Mouse (Mus musculus) spleen, adult 12 weeks (tissue): ENCODE measurements around the gene Pcbp3.
"Not testable (repeated sequence)": the region's sequence is repeated elsewhere in the genome, so short reads cannot be mapped to it uniquely, and the experiment has no call there.

ENCODE experiments used
- DNase-seq: peaks from one replicate; pipeline ENCODE4 v3.0.0; 2022; ENCODE audit warnings: low spot score

Pcbp3 gene

DNA sequence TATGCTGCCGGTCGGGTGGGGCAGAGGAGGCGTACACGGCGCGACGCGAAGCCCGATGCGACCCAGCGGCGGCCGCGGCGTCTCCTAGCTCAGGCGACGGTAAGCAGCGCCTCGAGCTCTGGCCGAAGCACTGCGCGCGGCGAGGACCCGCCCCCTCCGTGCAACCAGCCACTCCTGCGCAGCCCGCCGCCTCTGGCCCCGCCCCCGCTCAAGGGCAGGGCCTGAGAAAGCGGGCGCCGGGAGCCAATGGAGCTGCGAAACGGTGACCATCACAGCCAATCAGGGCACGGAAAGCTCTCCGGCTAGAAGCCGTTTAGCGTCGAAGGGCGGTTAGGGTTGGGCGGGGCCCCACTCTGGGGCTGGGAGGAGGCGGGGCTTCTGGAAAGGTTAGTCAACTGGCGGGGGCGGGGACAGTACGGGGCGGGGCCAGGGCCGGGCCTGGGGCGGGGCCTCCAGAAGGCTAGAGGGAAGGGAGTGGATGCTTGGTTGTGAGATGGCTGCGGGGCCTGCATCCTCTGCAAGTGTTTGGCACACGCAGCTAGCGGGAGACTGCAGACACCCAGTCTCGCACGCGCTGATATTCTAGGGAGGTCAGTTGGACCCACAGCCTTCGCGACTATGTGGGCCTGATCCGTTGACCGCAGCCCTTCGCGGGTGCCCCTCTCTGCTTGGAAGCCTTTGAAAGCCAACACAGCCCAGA is at the start of gene Pcbp3:
Gene Pcbp3, minus strand, starts transcription at position 98 of the 700 bp plus-strand sequence.
- DNase-seq, result peak; percentile 86

DNA sequence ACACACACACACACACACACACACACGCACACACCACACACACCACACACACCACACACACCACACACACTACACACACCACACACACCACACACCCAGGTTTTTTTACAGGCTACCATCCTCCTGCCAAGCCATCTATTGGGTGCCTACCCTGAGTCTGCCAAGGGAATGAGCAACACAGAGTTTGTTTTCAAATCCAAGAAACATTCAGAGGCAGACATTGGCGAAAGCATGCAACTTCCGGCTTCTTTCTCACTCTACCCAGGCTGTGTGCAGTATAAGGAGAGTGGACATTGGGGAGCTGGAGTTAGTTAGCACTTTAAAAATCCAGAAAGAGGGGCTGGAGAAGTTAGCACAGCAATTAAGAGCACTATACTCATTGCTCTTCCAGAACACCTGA is 47.0 kb upstream of the Pcbp3 start:
- no peak for DNase-seq

DNA sequence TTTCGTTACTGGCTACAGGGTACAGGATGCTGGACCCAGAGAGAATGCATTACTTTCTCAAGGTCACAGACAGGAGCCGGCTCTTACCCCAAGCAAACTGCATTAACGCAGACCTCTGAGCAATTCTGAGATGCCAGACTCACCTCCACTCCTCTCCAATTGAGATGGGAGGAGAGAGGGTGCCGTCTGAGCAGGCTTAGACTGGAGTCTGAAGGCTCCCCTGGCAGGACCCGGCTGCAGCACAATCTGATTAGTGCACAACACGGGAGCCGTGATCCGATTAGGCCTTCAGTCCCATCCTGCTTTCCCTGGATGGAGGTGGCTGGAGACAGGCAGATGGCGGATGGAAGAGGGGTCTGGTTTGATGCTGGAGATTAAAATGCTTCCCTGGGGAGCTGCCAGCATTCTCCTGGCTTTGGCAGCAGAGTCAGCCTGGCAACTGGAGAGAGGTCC is 46.4 kb upstream of the Pcbp3 start:
- DNase-seq, result no peak

DNA sequence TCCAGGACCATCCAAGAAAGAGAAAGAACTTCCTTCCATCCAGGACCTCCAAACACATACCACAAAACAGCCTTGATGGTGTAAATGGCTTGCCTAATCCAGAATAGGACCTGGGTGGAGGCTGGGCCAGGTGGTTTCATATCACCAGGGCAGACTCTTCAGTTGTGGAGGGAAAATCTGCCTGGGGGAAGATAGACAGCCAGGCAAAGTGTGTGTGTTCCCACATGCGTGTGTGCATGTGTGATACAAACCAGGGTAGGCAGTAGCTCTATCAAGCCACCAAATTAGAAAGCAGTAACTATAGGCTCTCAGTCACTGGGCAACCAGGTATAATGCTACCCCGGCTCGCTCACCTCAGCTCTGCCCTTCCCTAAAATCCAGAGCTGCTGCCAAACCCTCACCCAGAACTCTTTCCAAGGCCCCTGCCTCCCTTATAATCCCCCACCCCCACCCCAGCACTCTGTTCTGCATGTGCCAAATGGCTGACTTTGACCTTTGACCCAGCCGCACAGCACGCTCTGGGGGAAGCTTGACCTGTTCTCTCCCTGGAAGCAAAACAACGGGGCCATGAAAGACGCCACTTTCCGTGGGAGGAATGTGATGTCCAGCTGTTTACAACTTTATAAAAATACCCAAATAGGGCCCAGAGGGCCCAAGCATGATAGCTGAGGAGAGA is 45.9 kb upstream of the Pcbp3 start:
- no peak for DNase-seq

DNA sequence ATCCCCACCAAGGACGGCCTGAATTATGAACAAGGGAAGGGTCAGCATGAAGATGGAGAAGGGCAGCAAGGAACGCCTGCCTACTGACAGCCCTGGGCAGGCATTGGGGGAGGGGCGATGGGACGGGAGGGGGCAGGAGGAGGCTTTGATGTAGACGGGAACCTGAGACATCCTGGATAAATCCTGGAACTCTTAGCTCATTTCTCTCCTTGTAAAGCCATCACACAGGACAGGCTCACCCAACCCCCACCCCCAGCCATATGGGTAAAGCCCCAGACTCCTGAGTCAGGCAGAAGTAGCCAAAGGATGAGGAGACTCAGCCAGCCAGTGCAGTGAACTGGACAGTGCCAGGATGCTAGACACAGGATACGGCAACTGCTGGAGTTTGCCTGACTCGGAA is 43.2 kb upstream of the Pcbp3 start:
- DNase-seq, result no peak

DNA sequence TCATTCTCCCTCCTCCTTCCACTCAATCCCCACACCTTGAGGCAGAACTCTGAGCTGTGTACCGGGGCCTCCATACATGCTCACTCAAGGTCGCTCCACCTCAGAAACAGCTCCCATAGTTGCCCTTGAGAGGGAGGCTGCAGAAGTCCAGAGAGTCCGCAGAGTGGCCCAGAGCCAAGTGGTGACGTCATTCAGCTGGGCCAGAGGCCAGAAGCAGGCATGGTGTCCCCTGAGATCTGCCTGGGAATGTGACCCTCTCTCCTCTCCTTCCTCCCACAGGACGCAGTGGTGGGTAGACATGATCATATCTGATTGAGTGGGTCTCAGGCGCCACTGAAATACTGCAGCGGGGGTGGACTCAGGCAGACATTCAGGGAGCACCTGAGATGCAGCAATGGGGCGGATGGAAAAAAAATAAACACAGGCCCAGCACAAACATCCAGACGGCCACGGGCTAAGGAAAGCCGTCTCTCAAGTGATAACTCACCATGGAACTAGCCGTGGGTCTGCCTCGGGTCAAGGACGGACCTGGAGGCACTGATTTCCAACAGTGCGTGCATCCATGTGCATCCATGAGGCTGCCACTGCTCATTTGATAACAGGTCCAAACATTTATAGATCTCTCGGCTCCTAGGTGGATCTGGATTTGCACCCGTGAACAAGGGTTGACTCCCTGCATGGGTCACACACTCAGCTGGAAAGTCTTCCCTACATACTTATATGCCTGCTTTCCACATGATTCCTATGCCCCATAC is 36.2 kb upstream of the Pcbp3 start:
- no peak for DNase-seq

DNA sequence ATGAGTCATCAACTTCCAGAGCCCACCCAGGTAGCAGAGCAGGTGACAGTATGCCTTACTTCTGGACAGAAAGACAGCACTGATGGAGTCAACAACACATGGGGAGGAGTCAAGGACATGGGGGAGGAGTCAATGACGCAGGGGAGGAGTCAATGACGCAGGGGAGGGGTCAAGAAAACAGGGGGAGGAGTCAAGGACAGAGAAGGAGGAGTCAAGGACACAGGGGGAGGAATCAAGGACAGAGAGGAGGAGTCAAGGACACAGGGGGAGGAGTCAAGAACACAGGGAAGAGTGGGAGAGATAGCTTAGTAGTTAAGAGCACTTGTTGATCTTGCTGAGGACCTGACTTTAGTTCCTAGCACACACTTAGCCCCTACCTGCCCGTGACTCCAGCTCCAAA is 30.8 kb upstream of the Pcbp3 start:
- DNase-seq, result no peak

DNA sequence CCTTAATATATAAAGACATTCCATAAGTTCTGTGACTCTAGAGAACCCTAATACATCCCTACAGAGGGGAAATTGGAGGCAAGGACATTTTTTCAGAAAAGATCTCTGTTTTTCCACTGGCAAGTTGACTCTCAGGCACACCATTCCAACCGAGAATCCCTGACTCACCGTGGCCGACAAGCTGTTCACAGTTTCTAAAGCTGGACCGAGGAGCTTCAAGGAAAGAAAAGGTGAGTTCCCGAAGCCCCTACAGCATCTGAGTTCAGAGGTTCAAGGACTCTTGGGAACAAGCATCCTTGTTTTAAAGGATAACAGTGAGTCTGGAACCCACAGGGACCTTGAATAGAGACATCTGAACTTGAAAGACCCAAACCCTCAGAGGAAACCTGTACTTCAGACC is 26.9 kb upstream of the Pcbp3 start:
- DNase-seq, result no peak

DNA sequence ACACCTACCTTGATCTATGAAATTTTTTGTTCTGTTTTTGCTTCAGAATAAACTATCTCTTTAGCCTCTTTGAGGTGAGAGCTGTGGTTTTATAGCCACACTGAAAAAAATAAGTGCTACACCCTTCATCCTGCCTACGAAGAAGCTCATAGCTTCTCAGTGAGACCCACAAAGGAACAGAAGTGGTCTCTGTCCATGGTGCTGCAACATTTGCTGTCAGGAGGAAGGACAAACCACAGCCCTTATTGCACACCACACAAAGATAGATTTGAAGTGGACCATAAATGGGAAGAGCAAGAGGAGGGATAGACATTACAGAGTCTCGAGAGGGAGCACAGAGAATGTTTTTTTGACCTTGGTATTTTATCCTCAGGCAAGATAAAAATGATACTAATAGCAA is 16.4 kb upstream of the Pcbp3 start:
- no peak for DNase-seq

DNA sequence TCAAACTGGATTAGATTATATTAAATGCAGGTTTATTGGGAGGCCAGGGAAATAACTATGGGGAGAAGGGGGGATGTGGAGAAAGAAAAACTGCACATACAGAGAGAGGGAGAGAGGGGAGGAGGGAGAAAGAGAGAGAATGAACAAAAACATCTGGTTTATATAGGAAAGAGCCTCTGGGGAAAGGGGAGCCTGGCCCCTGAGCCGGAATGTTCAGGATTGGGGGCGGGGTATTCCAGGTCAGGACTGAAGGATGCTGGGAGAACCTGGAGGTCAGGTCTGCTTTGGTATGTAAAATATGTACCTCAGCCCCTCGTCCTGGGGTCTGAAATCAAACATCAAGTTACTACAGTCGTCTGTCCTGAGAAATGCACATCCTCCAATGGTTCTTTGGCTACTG is 15.0 kb upstream of the Pcbp3 start:
- DNase-seq, result no peak

DNA sequence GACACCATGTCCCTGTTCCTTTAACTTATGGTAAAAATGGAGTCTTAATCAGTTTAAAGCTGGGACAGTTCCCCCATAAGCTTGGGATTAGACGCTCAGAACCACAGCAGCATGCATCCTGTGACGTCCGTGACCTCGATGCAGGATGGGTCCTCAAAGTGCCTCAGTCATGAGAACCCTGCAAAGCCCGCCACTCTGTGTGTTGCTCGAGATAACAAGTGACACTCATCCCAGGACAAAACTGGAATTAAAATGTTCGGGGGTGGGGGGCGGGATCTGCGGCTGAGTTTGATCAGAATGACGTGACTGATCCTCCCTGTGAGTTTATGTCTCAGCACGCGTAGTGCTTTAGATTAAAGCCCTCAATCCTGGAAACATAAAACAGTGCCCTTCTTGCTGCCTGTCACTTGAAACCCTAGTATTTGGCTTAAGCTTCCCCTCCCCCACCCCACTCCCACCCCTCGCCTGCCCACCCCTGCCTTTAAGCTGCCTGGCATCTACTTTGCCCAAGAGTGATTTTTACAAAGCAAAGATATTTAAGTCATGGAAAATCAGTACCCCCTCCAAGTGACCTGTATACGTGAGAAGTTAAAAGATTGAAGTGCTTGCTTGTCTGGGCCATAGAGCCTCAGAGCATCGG is 12.2 kb upstream of the Pcbp3 start:
- DNase-seq, result no peak

DNA sequence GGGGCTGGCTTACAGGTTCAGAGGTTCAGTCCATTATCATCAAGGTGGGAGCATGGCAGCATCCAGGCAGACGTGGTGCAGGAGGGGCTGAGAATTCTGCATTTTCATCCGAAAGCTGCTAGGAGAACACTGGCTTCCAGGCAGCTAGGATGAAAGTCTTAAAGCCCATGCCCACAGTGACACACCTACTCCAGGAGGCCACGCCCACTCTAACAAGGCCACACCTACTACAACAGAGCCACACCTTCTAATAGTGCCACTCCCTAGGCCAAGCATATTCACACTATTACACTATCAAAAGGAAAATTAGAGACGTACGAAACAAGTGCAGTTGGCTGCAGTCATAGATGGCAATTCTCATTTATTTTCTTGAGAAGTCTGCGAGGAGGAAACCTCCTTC is 10.6 kb upstream of the Pcbp3 start:
- DNase-seq, result not testable (repeated sequence)

DNA sequence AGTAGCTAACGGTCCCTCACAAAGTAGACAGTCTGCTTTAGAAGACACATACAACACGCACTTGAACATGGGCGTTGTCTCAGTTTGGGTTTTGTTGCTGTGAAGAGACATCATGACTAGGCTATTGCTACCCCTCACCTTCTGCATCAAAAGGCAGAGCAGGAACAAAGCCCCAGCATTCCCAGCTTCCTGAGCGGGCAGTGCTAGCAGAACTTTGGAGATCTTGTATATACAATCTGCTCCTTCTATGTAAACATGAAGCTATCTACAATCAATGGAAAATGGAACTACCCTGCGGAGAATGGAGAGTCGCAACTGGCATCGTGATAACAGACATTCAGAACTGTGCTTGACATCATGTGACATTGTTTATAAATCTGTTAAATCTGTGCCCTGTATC is 9.3 kb upstream of the Pcbp3 start:
- DNase-seq, result no peak

DNA sequence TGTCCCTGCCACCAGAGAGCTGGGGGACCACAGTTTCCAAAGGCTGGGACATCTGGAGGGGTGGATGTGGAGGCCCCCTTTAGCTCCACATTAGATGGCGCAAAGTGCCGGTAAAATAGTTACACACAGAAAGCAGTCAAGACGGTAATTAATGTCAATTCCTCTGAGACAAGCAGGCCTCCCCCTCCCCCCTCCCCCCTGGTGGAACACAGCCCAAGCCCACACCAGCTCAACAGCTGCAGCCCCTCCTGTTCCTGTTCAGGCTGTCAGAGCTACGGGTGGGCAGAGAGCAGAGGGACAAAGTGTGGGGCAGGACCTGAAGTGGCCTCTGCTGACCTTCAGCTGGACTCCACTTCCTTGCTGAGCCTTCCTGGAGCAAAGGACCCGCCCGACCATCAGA is 2.7 kb upstream of the Pcbp3 start:
- no peak for DNase-seq

DNA sequence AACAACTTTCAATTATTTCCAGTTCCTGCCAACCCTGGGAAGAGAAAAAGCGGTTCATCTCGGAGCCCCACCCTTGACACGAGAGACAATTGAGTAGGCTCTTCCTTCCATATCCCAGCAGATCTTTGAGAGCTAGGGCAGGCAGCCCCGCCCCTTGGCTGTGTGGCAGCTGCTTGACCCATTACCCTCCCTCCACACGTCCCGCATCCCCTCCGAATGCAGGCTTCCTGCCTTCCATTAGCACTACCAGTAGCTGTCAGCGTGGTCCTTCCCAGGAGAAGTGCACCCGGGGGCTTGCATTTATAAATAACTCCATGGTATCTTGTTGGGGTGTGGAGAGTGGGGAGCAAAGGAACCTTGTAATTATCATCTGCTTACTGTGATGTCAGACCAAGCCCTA is 2.3 kb upstream of the Pcbp3 start:
- no peak for DNase-seq

DNA sequence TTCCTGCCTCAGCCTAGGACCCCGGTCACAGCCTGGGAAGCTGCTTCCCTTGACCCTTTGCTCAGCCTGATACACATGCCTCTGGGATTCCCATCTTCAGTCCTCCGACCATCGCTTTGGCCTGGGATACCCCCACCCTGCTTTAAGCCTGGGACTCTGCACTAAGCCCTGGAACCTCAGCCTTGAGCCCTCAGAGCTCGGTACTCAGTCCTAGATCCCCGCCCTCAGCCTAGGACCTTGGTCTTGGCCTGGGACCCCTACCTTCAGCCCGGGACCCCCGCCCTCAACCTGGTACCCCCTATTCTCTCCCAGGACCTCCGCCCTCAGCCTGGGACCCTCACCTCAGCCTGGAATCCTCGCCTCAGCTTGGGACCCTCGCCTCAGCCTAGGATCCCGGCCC is 531 bp downstream of the Pcbp3 start:
- DNase-seq, result no peak

DNA sequence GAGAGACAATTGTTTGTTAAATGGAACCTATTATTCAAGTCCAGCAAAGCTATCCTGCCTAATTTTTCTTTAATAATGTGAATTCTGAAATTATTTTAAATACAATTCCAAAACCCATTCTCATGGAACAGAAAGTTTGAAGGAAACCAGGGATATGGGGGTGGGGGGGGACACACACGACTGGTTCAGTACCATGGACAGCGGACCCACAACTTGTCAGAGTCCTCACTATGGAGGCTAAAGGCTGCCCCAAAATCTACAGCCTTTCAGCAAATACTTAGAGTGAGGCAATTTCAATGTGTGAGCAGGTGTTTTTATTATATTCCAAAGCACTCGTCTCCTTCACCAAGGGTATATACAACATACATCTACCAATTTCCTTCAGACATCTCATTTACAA is 3.5 kb downstream of the Pcbp3 start:
- DNase-seq, result no peak

DNA sequence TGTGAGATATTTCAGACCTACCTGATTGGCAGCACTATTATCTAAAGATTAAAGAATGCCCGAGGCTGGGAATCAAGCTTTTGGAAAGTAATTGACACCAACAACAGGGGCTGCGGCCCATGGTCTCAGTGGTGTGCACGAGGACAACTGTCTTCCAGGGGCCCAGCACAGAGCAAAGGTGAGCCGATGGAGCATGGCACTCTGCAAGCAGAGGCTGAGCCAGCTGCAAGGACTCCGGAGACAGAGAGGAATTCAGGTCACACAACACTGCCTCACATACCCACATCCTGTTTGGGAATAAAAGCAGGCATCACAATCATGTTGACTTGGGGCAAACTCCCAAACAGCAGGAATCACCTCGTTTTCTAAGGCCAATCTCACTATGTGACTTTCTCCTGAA is 5.5 kb downstream of the Pcbp3 start:
- DNase-seq, result no peak

DNA sequence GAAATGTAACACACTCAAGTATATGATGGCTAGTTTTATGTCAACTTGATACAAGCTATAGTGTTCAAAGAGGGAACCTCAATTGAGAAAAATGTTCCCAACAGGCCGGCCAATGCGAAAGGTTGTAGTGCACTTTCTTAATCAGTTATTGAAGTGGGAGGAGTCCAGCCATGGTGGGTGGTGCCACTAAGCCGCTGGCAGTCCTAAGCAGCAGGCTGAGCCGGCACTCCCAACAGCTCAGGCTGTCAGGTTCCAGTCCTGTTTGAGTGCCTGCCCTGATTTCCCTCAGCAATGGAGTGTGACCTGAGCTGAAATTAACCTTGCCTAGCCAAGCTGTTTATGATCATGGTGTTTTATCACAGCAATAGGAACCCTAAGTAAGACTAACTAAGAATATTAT is 20.6 kb downstream of the Pcbp3 start:
- no peak for DNase-seq

DNA sequence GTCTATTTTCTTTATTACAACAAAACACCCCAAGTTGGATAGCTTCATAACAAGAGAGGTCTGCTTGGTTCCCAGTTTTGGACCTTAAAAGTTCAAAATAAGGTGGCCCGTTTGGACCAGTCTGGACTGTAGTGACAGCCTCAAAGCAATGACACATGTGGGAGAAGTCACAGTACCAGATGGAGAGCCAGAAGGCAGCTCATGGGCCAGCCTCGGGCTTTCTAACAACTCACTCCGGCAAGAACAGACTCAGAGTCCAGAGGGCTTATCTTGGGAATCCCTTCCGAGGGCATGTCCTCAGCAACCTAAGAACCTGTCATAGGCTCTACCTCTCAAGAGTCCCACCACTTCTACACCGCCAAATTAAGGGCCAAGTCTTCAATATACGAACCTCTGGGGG is 24.9 kb downstream of the Pcbp3 start:
- DNase-seq, result no peak

DNA sequence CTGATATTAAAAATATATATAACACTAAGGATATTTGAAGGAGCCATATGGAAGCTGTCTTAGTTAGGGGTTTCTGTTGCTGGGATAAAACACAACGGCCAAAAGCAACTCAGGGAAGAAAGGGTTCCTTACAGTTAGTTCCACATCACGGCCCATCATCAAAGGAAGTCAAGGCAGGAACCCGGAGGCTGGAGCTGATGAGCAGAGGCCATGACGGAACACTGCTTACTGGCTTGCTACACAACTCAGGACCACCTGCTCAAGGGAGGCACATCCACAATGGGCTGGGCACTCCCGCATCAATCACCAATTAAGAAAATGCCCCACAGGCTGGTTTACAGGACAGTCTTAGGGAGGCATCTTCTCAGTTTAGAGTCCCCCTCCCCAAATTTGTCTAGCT is 26.9 kb downstream of the Pcbp3 start:
- no peak for DNase-seq

DNA sequence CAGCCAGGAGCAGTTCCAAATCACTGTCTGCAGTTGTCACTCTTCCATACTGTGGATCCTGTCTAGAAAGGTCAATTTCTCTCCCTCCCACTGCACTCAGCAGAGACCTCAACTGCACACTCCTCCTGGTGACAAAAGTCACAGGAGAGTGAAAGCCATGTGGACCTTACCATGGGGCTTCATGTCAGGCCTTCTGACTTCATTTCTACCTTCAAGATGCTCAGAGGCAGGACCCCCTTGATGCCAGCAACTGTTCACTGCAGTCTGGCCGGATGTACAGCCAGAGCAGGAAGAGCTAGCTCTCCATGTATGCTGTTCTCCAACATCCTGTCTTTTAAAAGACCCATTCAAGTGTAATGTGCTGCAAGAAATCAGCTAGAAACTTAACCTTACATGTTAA is 29.9 kb downstream of the Pcbp3 start:
- no peak for DNase-seq

DNA sequence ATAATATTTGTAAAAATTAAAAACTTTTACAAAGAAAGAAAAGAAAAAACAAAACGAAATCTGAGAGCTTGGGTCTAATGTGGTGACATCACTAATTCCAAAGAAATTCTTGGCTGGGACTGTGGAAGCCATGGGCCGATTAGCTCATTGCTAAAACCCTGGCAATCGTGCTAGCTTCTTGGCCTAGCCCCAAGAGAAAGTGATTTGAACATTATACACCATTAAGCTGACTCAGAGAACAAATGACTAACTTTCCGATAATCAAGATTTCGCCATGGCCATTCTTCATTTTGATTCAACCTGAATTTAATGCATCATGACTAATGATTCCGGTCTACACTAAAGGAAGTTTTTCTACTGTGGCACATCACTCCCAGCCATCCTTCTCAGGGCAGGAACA is 30.6 kb downstream of the Pcbp3 start:
- DNase-seq, result no peak
